Mouse (Mus musculus) mouse embryonic stem cell (cell line): ENCODE data around the gene Gm20869.
"Not testable (repeated sequence)": the region's sequence is repeated elsewhere in the genome, so short reads cannot be mapped to it uniquely, and the experiment has no call there.

ENCODE experiments used
- in situ Hi-C, 2 experiments: fragments of 300-500 bp; cut with MboI; formaldehyde crosslinking; loops; 1 replicate in 1 of 2; 3 replicates in 1 of 2; pipeline ENCODE4 v1.14.3; 2019 to 2020; ENCODE audit warnings: low sequenced_read_pairs in 2 of 2, low pct_unique_long_range_greater_than_20kb in 1 of 2, mixed read lengths in 1 of 2; ENCODE audit not compliant: unreplicated experiment in 1 of 2

Gene Gm20869

DNA sequence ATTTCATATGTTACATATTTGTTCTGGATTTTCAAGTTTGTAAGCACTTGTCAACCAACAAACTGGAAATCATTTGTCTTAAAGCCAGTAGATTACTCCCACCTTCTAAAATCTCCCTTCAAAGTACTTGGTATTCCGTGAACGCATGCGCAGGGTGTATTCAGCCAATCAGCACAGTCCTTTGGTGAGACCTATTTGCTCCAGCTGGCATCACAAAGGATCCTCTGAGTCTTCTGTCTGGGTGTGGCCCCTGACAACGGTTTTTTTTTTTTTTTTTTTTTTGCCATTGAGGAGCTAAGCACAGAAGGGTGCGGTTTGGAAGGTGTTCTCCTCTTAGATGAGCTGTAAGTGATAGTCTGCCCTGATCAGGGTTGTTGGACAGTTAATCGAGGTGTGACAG is at the start of gene Gm20869:
Gene Gm20869, plus strand, starts transcription at position 301 of the 400 bp plus-strand sequence.
- in situ Hi-C loops = not testable (repeated sequence)
